Mouse (Mus musculus): ENCODE data around the gene Slc35g3. TPM values are rescaled to one million over a fixed set of nuclear protein-coding genes. Genes with fewer than 3 reads are reported as not detected.

The Slc35g3 gene
- not detected in 2 replicates for polyA plus RNA-seq (2015; fragmentation: Nextera tagmentation; extraction: Ambion mirVana)

DNA sequence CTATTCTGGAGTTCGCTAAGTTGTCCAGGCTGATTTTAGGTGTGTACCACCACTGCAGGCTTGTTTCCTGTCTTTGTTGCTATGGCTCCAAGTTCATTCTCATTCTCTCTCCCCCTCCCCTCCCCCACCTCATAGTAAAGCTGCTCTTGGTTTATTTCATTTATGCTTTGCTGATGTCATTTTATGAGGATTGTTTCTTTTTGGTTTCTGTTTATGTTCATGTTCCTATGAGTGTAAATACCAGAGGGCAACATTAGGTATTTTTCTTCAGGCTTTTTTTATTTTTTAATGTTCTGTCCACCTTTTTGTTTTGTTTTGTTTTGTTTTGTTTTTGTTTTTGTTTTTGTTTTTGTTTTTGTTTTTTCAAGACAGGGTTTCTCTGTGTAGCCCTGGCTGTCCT lies at the start of gene Slc35g3:
Slc35g3 (minus strand) TSS at position 101 of the 400 bp plus-strand sequence.
- Histone ChIP-seq H3K27me3 (ENCODE audit: insufficient read depth, low read length) (no peaks in the 10 kb centered on the region), H3K36me3 (replicated peaks; ENCODE audit: insufficient read depth, low read length) (no peaks in the 10 kb centered on the region), H3K4me3 (ENCODE audit: low read depth, low read length) (no peak within 1 kb of the TSS), H3K4me1 (ENCODE audit: insufficient read depth) (peaks cover 23% of the 10 kb centered on the region), H3K27ac (ENCODE audit: low read depth) (no peak within 1 kb of the TSS), H3K4me2 (ENCODE audit: low read depth, low read length) (no peak within 1 kb of the TSS), H3K9me3 (ENCODE audit: low read length) (no peaks in the 10 kb centered on the region), H3K9ac (replicated peaks) (no peak within 1 kb of the TSS)
- TF ChIP-seq EP300 (IDR thresholded peaks at IDR 0.05; ENCODE audit: low read depth), result no peak
- no peak for TF ChIP-seq CTCF (IDR thresholded peaks at IDR 0.05; ENCODE audit: low read depth)
- 62% methylated on average over 1 of the region's 1 CpGs for WGBS (ENCODE audit: insufficient replicate concordance)
- DNase-seq (no peak), ATAC-seq (no peak)

DNA sequence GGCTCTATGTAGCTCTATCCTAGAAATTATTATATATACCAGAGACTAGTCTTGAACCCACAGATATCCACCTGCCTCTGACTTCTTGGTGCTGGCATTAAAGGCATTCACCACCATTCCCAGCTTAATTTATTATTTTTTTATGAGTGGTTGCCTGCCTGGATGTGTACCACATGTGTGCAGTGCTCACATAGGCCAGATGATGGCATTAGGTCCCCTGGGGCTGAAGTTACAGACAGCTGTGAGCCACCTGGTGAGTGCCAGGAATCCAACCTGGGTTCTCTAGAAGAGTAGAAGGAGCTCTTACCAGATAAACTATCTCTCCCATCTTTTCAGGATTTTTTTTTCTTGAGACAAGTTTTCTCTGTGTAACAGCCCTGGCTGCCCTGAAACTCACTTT lies 48.5 kb upstream of the Slc35g3 start:
- no peaks in the 10 kb centered on the region for H3K4me1 ChIP-seq (ENCODE audit: insufficient read depth)
- no peak overlapping the region for H3K4me3 ChIP-seq (ENCODE audit: low read depth, low read length)
- H3K27ac ChIP-seq (ENCODE audit: low read depth), result no peak overlapping the region
- no peak for DNase-seq
- no peak overlapping the region for H3K4me2 ChIP-seq (ENCODE audit: low read depth, low read length)
- H3K9me3 ChIP-seq (ENCODE audit: low read length), result no peaks in the 10 kb centered on the region
- ATAC-seq, result no peak
- no peak overlapping the region for H3K9ac ChIP-seq (replicated peaks)
- H3K27me3 ChIP-seq (ENCODE audit: insufficient read depth, low read length), result peaks cover 10% of the 10 kb centered on the region
- TF ChIP-seq EP300 (IDR thresholded peaks at IDR 0.05; ENCODE audit: low read depth) (no peak), CTCF (IDR thresholded peaks at IDR 0.05; ENCODE audit: low read depth) (peak; percentile 26; the same call in 1 of the 2 replicates)
- no peaks in the 10 kb centered on the region for H3K36me3 ChIP-seq (replicated peaks; ENCODE audit: insufficient read depth, low read length)

DNA sequence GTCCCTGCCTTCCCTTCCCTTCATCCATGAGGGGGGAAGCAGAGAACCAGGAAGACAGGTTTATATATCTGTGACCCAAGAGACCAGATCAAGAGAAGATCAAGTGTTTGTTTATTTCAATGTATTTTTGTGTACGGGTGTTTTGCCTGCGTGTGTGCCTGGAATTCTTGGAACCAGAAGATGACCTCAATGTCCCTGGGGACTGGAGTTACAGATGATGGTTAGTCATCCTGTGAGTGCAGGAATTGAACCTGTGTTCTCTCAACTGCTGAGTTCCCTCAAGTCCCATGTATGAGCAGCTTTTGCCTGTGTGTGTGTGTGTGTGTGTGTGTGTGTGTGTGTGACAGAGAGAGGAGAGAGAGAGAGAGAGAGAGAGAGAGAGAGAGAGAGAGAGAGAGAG lies 45.9 kb upstream of the Slc35g3 start:
- Histone ChIP-seq H3K9ac (replicated peaks) (no peak overlapping the region), H3K4me3 (ENCODE audit: low read depth, low read length) (no peak overlapping the region), H3K27me3 (ENCODE audit: insufficient read depth, low read length) (peaks cover 37% of the 10 kb centered on the region), H3K36me3 (replicated peaks; ENCODE audit: insufficient read depth, low read length) (no peaks in the 10 kb centered on the region), H3K4me2 (ENCODE audit: low read depth, low read length) (no peak overlapping the region), H3K4me1 (ENCODE audit: insufficient read depth) (peaks cover 20% of the 10 kb centered on the region), H3K27ac (ENCODE audit: low read depth) (no peak overlapping the region), H3K9me3 (ENCODE audit: low read length) (no peaks in the 10 kb centered on the region)
- ATAC-seq (no peak), DNase-seq (no peak)
- no peak for TF ChIP-seq CTCF (IDR thresholded peaks at IDR 0.05; ENCODE audit: low read depth)
- no peak for TF ChIP-seq EP300 (IDR thresholded peaks at IDR 0.05; ENCODE audit: low read depth)
- WGBS (ENCODE audit: insufficient replicate concordance), result 72% methylated on average over 2 of the region's 2 CpGs

- H3K4me2 ChIP-seq (ENCODE audit: low read depth, low read length), result no peak overlapping the region
- H3K4me1 ChIP-seq (ENCODE audit: insufficient read depth), result peaks cover 28% of the 10 kb centered on the region
- no peak for DNase-seq
- ATAC-seq, result no peak
- H3K36me3 ChIP-seq (replicated peaks; ENCODE audit: insufficient read depth, low read length), result no peaks in the 10 kb centered on the region
- no peaks in the 10 kb centered on the region for H3K9me3 ChIP-seq (ENCODE audit: low read length)
- peaks cover 49% of the 10 kb centered on the region for H3K27me3 ChIP-seq (ENCODE audit: insufficient read depth, low read length)
- TF ChIP-seq CTCF (IDR thresholded peaks at IDR 0.05; ENCODE audit: low read depth) (peak; percentile 52), EP300 (IDR thresholded peaks at IDR 0.05; ENCODE audit: low read depth) (no peak)
- H3K4me3 ChIP-seq (ENCODE audit: low read depth, low read length), result no peak overlapping the region
- no peak overlapping the region for H3K9ac ChIP-seq (replicated peaks)
- 76% methylated on average over 4 of the region's 4 CpGs for WGBS (ENCODE audit: insufficient replicate concordance)
- no peak overlapping the region for H3K27ac ChIP-seq (ENCODE audit: low read depth)
Observed at GRCm38 (mm10) chr11:69806378-69806777, 44.6 kb upstream of the Slc35g3 start.

DNA sequence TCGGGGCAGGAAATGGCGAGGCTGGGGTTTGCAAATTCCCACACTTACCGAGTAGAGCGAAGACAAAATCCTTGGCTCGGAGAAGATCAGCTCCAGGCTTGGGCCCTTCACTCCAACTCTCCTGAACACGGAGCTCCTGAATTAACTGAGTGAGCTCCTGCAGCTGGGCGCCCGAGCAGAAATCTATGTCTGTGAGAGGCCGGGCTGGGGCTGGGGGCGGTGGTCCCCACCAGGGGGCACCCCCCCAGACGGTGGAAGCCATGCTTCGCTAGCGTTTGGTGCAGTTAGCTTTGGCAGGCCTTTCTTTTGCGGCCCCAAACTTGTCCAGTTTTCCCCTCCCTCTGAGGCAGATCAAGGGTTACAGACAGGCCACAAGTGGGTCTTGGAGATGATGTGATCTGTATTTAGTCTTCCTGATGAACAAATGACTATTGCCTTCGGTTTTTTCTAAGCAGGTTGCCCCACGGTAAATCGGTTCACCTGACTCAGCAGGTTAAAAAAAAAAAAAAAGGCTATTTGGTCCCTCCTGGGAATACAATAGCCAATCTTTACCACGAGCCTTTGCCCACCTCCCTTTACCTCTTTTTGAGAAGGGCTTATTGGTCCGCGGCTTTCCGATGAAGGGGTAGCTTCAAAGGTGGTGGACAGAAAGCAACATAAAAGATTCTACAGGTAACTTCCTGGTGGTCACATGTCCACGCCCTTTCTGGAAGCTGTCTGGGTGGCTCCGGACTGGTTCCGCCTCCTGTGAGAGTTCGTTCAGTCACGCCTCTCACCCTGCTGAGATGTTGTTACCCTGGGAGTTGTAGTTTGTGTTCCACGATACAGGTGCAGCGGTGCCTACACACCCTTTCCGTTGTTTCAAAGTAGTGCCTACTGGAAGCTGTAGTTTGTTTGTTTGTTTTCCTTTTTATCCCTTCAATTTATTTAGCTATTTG lies 43.5 kb upstream of the Slc35g3 start, which contains the start of gene Tmem102:
Tmem102 (minus strand) TSS at position 653 of the 938 bp plus-strand sequence.
- Histone ChIP-seq H3K27me3 (ENCODE audit: insufficient read depth, low read length) (peaks cover 61% of the 10 kb centered on the region), H3K4me1 (ENCODE audit: insufficient read depth) (peaks cover 40% of the 10 kb centered on the region), H3K4me2 (ENCODE audit: low read depth, low read length) (peak within 1 kb of the TSS; percentile 87), H3K36me3 (replicated peaks; ENCODE audit: insufficient read depth, low read length) (no peaks in the 10 kb centered on the region), H3K9me3 (ENCODE audit: low read length) (no peaks in the 10 kb centered on the region), H3K4me3 (ENCODE audit: low read depth, low read length) (peak within 1 kb of the TSS; percentile 20; the same call in 1 of the 2 replicates), H3K27ac (ENCODE audit: low read depth) (no peak within 1 kb of the TSS), H3K9ac (replicated peaks) (peak within 1 kb of the TSS; percentile 8; the same call in 1 of the 2 replicates)
- 26% methylated on average over 29 of the region's 29 CpGs for WGBS (ENCODE audit: insufficient replicate concordance)
- DNase-seq (peak; percentile 51), ATAC-seq (peak; percentile 40)
- 0 out of 2 replicates have a peak, but pooled peaks have one; percentile 8 for TF ChIP-seq CTCF (IDR thresholded peaks at IDR 0.05; ENCODE audit: low read depth)
- TF ChIP-seq EP300 (IDR thresholded peaks at IDR 0.05; ENCODE audit: low read depth), result no peak

- no peak overlapping the region for H3K9ac ChIP-seq (replicated peaks)
- H3K4me2 ChIP-seq (ENCODE audit: low read depth, low read length), result peak overlapping the region; percentile 87
- H3K27me3 ChIP-seq (ENCODE audit: insufficient read depth, low read length), result peaks cover 67% of the 10 kb centered on the region
- H3K9me3 ChIP-seq (ENCODE audit: low read length), result no peaks in the 10 kb centered on the region
- H3K36me3 ChIP-seq (replicated peaks; ENCODE audit: insufficient read depth, low read length), result no peaks in the 10 kb centered on the region
- TF ChIP-seq CTCF (IDR thresholded peaks at IDR 0.05; ENCODE audit: low read depth) (no peak), EP300 (IDR thresholded peaks at IDR 0.05; ENCODE audit: low read depth) (no peak)
- no peak for DNase-seq
- 21% methylated on average over 12 of the region's 12 CpGs for WGBS (ENCODE audit: insufficient replicate concordance)
- no peak for ATAC-seq
- 0 out of 2 replicates have a peak overlapping the region, but pooled peaks have one; percentile 20 for H3K4me3 ChIP-seq (ENCODE audit: low read depth, low read length)
- H3K27ac ChIP-seq (ENCODE audit: low read depth), result no peak overlapping the region
- H3K4me1 ChIP-seq (ENCODE audit: insufficient read depth), result peaks cover 42% of the 10 kb centered on the region
Observed at GRCm38 (mm10) chr11:69804652-69804940, 42.8 kb upstream of the Slc35g3 start.

All from liver, postnatal 0 days (tissue).